Comparison of ENCODE assay signal across 10 mouse cellular contexts in the genomic region with DNA sequence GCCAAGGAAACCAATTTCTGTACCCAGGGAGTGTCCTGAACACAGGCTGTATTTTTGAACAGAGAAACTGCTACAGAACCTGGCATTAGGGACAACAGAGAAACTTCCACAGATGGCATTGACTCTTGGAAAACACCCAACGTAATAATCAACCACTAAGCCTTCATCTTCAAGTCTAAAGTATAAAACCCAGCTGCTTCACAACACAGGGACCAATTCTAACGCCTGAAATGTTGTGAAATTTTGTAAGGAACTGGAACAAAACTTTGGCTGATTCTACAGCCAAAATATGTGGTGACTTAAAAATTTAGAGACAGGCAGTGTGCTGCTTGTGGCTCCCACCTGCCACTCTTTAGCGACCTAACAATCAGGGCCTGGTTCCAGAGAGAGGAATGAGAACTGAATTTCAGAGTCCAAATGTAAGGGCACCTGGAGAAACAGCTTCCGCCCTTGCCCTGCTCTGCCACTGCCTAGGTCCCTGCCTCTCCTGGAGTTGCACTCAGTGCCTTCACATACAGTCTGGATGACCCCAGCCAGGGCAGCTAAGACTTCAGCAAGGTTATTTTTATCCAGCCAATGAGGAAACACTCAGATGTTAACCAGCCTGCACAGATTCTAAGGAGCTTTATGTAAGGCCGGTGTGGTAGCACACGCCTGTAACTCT. TPM values are rescaled to one million over a fixed set of nuclear protein-coding genes. Genes with fewer than 3 reads are reported as not detected.
DNase-seq lines count a peak whose midpoint lies in the region; ATAC-seq lines count a peak whose summit lies in the region.
"Had no signal": no experiment of that assay in that cellular context is flagged by ENCODE, and none has a peak within 500 bp of the region (broad histone marks: within the 10 kb centered on the region; RNA-seq: fewer than 3 reads in every experiment).

No protein-coding gene starts in this region.

- H3K9me3 ChIP-seq in hindbrain, embryonic 12.5 days (replicated peaks), result no peaks in the 10 kb centered on the region
- H3K9me3 ChIP-seq in hindbrain, embryonic 11.5 days (ENCODE audit: control insufficient read depth, low read length), result no peaks in the 10 kb centered on the region
- no peaks in the 10 kb centered on the region for H3K9me3 ChIP-seq in heart, embryonic 11.5 days (replicated peaks; ENCODE audit: control insufficient read depth, low read length)
- H3K9me3 ChIP-seq: G1E had no signal

- H3K27me3 ChIP-seq in hindbrain, embryonic 12.5 days, result no peaks in the 10 kb centered on the region
- no peaks in the 10 kb centered on the region for H3K27me3 ChIP-seq in hindbrain, embryonic 11.5 days (ENCODE audit: control insufficient read depth, insufficient read depth, low read length)
- no peaks in the 10 kb centered on the region for H3K27me3 ChIP-seq in heart, embryonic 11.5 days (ENCODE audit: control insufficient read depth, insufficient read depth, low read length)

- no peak overlapping the region for H3K4me2 ChIP-seq in hindbrain, embryonic 12.5 days (replicated peaks)
- no peak overlapping the region for H3K4me2 ChIP-seq in hindbrain, embryonic 11.5 days (replicated peaks; ENCODE audit: low read depth, low read length)
- peak overlapping the region; percentile 1; the same call in 1 of the 2 replicates for H3K4me2 ChIP-seq in heart, embryonic 11.5 days

- no peak for DNase-seq in hindbrain, embryonic 11.5 days (ENCODE audit: low spot score)
- peak; percentile 90 for DNase-seq in brain, adult 2 months (ENCODE audit: low read depth, low spot score)
- DNase-seq in lung, postnatal 36 days, result peak; percentile 51
- DNase-seq in testis, postnatal 10 days (ENCODE audit: low spot score), result no peak
- no peak for DNase-seq in right cerebral cortex, postnatal 4 days
- DNase-seq in thymus, postnatal 0 days (ENCODE audit: low spot score), result no peak

- no peak overlapping the region for H3K4me3 ChIP-seq in hindbrain, embryonic 12.5 days
- H3K4me3 ChIP-seq in hindbrain, embryonic 11.5 days (ENCODE audit: low read depth, low read length), result no peak overlapping the region
- no peak overlapping the region for H3K4me3 ChIP-seq in heart, embryonic 11.5 days (ENCODE audit: low read depth, low read length)

- H3K9ac ChIP-seq in hindbrain, embryonic 12.5 days, result no peak overlapping the region
- no peak overlapping the region for H3K9ac ChIP-seq in hindbrain, embryonic 11.5 days (ENCODE audit: low read depth, low read length)
- H3K9ac ChIP-seq in heart, embryonic 11.5 days (ENCODE audit: low read depth, low read length), result no peak overlapping the region; the same call in 1 of the 2 replicates

- 0 out of 2 replicates have a peak overlapping the region, but pooled peaks have one; percentile 17 for H3K27ac ChIP-seq in hindbrain, embryonic 12.5 days
- no peak overlapping the region for H3K27ac ChIP-seq in hindbrain, embryonic 11.5 days (ENCODE audit: low read depth, low read length)
- H3K27ac ChIP-seq in heart, embryonic 11.5 days (ENCODE audit: low read depth, low read length), result peak overlapping the region; percentile 70
- H3K27ac ChIP-seq: kidney, postnatal 0 days had no signal

- peaks cover 31% of the 10 kb centered on the region for H3K4me1 ChIP-seq in hindbrain, embryonic 12.5 days
- H3K4me1 ChIP-seq in hindbrain, embryonic 11.5 days (replicated peaks; ENCODE audit: control insufficient read depth, insufficient read depth, low read length), result no peaks in the 10 kb centered on the region
- H3K4me1 ChIP-seq in heart, embryonic 11.5 days (ENCODE audit: control insufficient read depth, insufficient read depth, low read length), result peaks cover 40% of the 10 kb centered on the region

- WGBS in hindbrain, embryonic 12.5 days, result 83% methylated on average over 6 of the region's 6 CpGs
- WGBS in hindbrain, embryonic 11.5 days, result 83% methylated on average over 6 of the region's 6 CpGs
- WGBS in heart, embryonic 11.5 days (ENCODE audit: insufficient replicate concordance), result 54% methylated on average over 6 of the region's 6 CpGs

- no peaks in the 10 kb centered on the region for H3K36me3 ChIP-seq in hindbrain, embryonic 12.5 days
- H3K36me3 ChIP-seq in hindbrain, embryonic 11.5 days (ENCODE audit: control insufficient read depth, insufficient read depth, low read length), result no peaks in the 10 kb centered on the region
- H3K36me3 ChIP-seq in heart, embryonic 11.5 days (ENCODE audit: control insufficient read depth, insufficient read depth, low read length), result no peaks in the 10 kb centered on the region

- no peak for ATAC-seq in hindbrain, embryonic 12.5 days (ENCODE audit: low FRiP score)
- no peak for ATAC-seq in hindbrain, embryonic 11.5 days (ENCODE audit: low FRiP score)
- ATAC-seq in heart, embryonic 11.5 days (replicated peaks; ENCODE audit: insufficient number of reproducible peaks, low FRiP score, low TSS enrichment), result 0 out of 2 replicates have a peak, but pooled peaks have one; percentile 35

RNA-seq across cellular contexts. Expression of a gene that starts 33.2 kb away (rescaled TPM):
- 13.8 and 15.3 TPM in 2 replicates for polyA plus RNA-seq in hindbrain, embryonic 12.5 days (2016; fragmentation: Nextera tagmentation; extraction: Ambion mirVana)
- 9.9 and 11.1 TPM in 2 replicates for polyA plus RNA-seq in hindbrain, embryonic 11.5 days (2014; fragmentation: Nextera tagmentation; extraction: Ambion mirVana)
- polyA plus RNA-seq in heart, embryonic 11.5 days (2014; fragmentation: Nextera tagmentation; extraction: Ambion mirVana), result 13.4 and 14.2 TPM in 2 replicates
- polyA plus RNA-seq in thymus, postnatal 0 days (2015; fragmentation: Nextera tagmentation; extraction: Ambion mirVana), result 18.8 and 19.0 TPM in 2 replicates

Comparison
In these comparisons a context has a peak if more than half of its experiments do, and no peak if none do; other contexts are left out.
1. DNase-seq: peak in brain, adult 2 months (single experiment) and lung, postnatal 36 days (single experiment); none in hindbrain, embryonic 11.5 days (single experiment), testis, postnatal 10 days (single experiment), right cerebral cortex, postnatal 4 days (single experiment) and thymus, postnatal 0 days (single experiment).